Mouse (Mus musculus) liver, postnatal 0 days (tissue): ENCODE results near the gene Tbc1d23. TPM values are rescaled to one million over a fixed set of nuclear protein-coding genes. Genes with fewer than 3 reads are reported as not detected.
A peak's percentile ranks its signal among the peaks of the same experiment; 100 is the strongest.

Experiments used
- ATAC-seq: fragments of 200-750 bp; cut with Nextera tagmentation; 2 replicates; pipeline ENCODE4 v1.8.0; 2017; ENCODE audit warnings: mild to moderate bottlenecking, moderate library complexity
- DNase-seq: peaks from one replicate; pipeline ENCODE4 v3.0.0-alpha.2; 2016
- H3K27ac ChIP-seq: fragments of 300-500 bp; sonication (generic); 2 replicates; pipeline ENCODE4 v1.5.1; 2014; ENCODE audit warnings: antibody characterized with exemption, moderate library complexity, mild to moderate bottlenecking, low read depth
- H3K27me3 ChIP-seq: fragments of 300-500 bp; sonication (generic); 2 replicates; pipeline ENCODE4 v1.6.1; 2014; ENCODE audit warnings: low read length, control low read depth, mixed read lengths; ENCODE audit not compliant: insufficient read depth
- H3K36me3 ChIP-seq: fragments of 300-500 bp; sonication (generic); replicated peaks from 2 replicates; pipeline ENCODE4 v1.6.1; 2014; ENCODE audit warnings: mild to moderate bottlenecking, control low read depth, low read length, moderate library complexity, mixed read lengths; ENCODE audit not compliant: insufficient read depth
- H3K4me1 ChIP-seq: fragments of 300-500 bp; sonication (generic); 2 replicates; pipeline ENCODE4 v1.6.1; 2014; ENCODE audit warnings: antibody characterized with exemption, mild to moderate bottlenecking, control low read depth; ENCODE audit not compliant: insufficient read depth
- H3K4me2 ChIP-seq: fragments of 300-500 bp; sonication (generic); 2 replicates; pipeline ENCODE4 v1.6.1; 2014; ENCODE audit warnings: low read depth, mild to moderate bottlenecking, low read length, moderate library complexity, mixed read lengths
- H3K4me3 ChIP-seq: fragments of 300-500 bp; sonication (generic); 2 replicates; pipeline ENCODE4 v1.5.1; 2014; ENCODE audit warnings: low read depth, low read length
- H3K9ac ChIP-seq: fragments of 300-500 bp; sonication (generic); replicated peaks from 2 replicates; pipeline ENCODE4 v1.6.1; 2014; ENCODE audit warnings: mild to moderate bottlenecking, moderate library complexity
- H3K9me3 ChIP-seq: fragments of 300-500 bp; sonication (generic); 2 replicates; pipeline ENCODE4 v1.6.1; 2016; ENCODE audit warnings: mild to moderate bottlenecking, control low read depth, low read length, mixed read lengths
- CTCF ChIP-seq: sonication (generic); IDR thresholded peaks from 2 replicates; pipeline ENCODE4 v1.5.1; 2016; ENCODE audit warnings: antibody characterized with exemption, low read depth
- EP300 ChIP-seq: IDR thresholded peaks from 2 replicates; pipeline ENCODE4 v1.6.1; 2016; ENCODE audit warnings: antibody characterized with exemption, low read depth, mild to moderate bottlenecking
- WGBS: fragments of 180-500 bp; shearing (Covaris S2); extraction: QIAGEN DNeasy Blood & Tissue Kit; methylation state at CpG from one replicate; pipeline ENCODE4 v1.1.7; 2014; ENCODE audit not compliant: insufficient replicate concordance; 5-methylcytosine and 5-hydroxymethylcytosine counted together
- polyA plus RNA-seq: library from polyadenylated mRNA; unstranded; fragments of >200 nt; fragmentation: Nextera tagmentation; extraction: Ambion mirVana; gene quantifications from 2 replicates; pipeline ENCODE4 v1.2.1, GENCODE M21; 2015

Gene Tbc1d23
- polyA plus RNA-seq, 1 experiment from 2014 or later: 6.4 TPM

GRCm38 (mm10) chr16:57132326-57132725 lies 99.0 kb downstream of the Tbc1d23 start:
- H3K4me3 ChIP-seq: no peak overlapping the region
- TF ChIP-seq EP300: no peak
- TF ChIP-seq CTCF: no peak
- no peaks in the 10 kb centered on the region for H3K9me3 ChIP-seq
- H3K27ac ChIP-seq: no peak overlapping the region
- H3K27me3 ChIP-seq: no peaks in the 10 kb centered on the region
- no peak overlapping the region for H3K9ac ChIP-seq
- no peak overlapping the region for H3K4me2 ChIP-seq
- H3K36me3 ChIP-seq: peaks cover 22% of the 10 kb centered on the region
- WGBS: 36% methylated on average over 1 of the region's 1 CpGs
- H3K4me1 ChIP-seq: peaks cover 18% of the 10 kb centered on the region
- ATAC-seq (peak; percentile 25; the same call in 1 of the 2 replicates), DNase-seq (no peak)

GRCm38 (mm10) chr16:57131544-57131943 lies 99.8 kb downstream of the Tbc1d23 start:
- no peak overlapping the region for H3K4me3 ChIP-seq
- no peak overlapping the region for H3K4me2 ChIP-seq
- DNase-seq (no peak), ATAC-seq (no peak)
- WGBS: 78% methylated on average over 4 of the region's 4 CpGs
- H3K27me3 ChIP-seq: no peaks in the 10 kb centered on the region
- TF ChIP-seq CTCF (no peak), EP300 (no peak)
- no peaks in the 10 kb centered on the region for H3K9me3 ChIP-seq
- H3K9ac ChIP-seq: no peak overlapping the region
- H3K27ac ChIP-seq: peak overlapping the region; percentile 56; the same call in 1 of the 2 replicates
- H3K36me3 ChIP-seq: peaks cover 15% of the 10 kb centered on the region
- H3K4me1 ChIP-seq: peaks cover 18% of the 10 kb centered on the region

GRCm38 (mm10) chr16:57130752-57131400 lies 100.4 kb downstream of the Tbc1d23 start:
- Histone ChIP-seq H3K27ac (peak overlapping the region; percentile 56), H3K9me3 (no peaks in the 10 kb centered on the region), H3K4me1 (peaks cover 18% of the 10 kb centered on the region), H3K27me3 (no peaks in the 10 kb centered on the region), H3K9ac (no peak overlapping the region), H3K4me3 (no peak overlapping the region), H3K36me3 (peaks cover 8% of the 10 kb centered on the region; the same call in 1 of the 2 replicates), H3K4me2 (no peak overlapping the region)
- ATAC-seq (no peak), DNase-seq (no peak)
- TF ChIP-seq EP300 (no peak), CTCF (no peak)
- 64% methylated on average over 3 of the region's 3 CpGs for whole genome bisulfite sequencing

GRCm38 (mm10) chr16:57127825-57128224 lies 103.5 kb downstream of the Tbc1d23 start:
- H3K27me3 ChIP-seq: no peaks in the 10 kb centered on the region
- no peak overlapping the region for H3K4me3 ChIP-seq
- 58% methylated on average over 2 of the region's 2 CpGs for WGBS
- H3K36me3 ChIP-seq: no peaks in the 10 kb centered on the region; the same call in 1 of the 2 replicates
- peak; percentile 65 for ATAC-seq
- H3K4me1 ChIP-seq: peaks cover 32% of the 10 kb centered on the region
- H3K9me3 ChIP-seq: no peaks in the 10 kb centered on the region
- no peak for DNase-seq
- H3K9ac ChIP-seq: no peak overlapping the region
- TF ChIP-seq CTCF: no peak
- no peak for TF ChIP-seq EP300
- H3K27ac ChIP-seq: peak overlapping the region; percentile 52
- H3K4me2 ChIP-seq: peak overlapping the region; percentile 39; the same call in 1 of the 2 replicates

- Histone ChIP-seq H3K36me3 (no peaks in the 10 kb centered on the region; the same call in 1 of the 2 replicates), H3K4me2 (peak overlapping the region; percentile 19; the same call in 1 of the 2 replicates), H3K9ac (no peak overlapping the region; the same call in 1 of the 2 replicates), H3K4me3 (no peak overlapping the region), H3K4me1 (peaks cover 31% of the 10 kb centered on the region), H3K27me3 (no peaks in the 10 kb centered on the region), H3K27ac (peak overlapping the region; percentile 59; the same call in 1 of the 2 replicates), H3K9me3 (no peaks in the 10 kb centered on the region)
- ATAC-seq (no peak), DNase-seq (no peak)
- WGBS: 56% methylated on average over 4 of the region's 4 CpGs
- no peak for TF ChIP-seq CTCF
- TF ChIP-seq EP300: no peak
These were observed 105.0 kb downstream of the Tbc1d23 start for GRCm38 (mm10) chr16:57126268-57126667.

GRCm38 (mm10) chr16:57122682-57123445 lies 108.4 kb downstream of the Tbc1d23 start:
- H3K9ac ChIP-seq: peak overlapping the region; percentile 100
- no peak for TF ChIP-seq EP300
- TF ChIP-seq CTCF: no peak

More at GRCm38 (mm10) chr16:57122682-57123445, 108.4 kb downstream of the Tbc1d23 start:
- Histone ChIP-seq H3K36me3 (no peaks in the 10 kb centered on the region; the same call in 1 of the 2 replicates), H3K27me3 (no peaks in the 10 kb centered on the region), H3K4me2 (peak overlapping the region; percentile 90), H3K4me3 (peak overlapping the region; percentile 100), H3K27ac (peak overlapping the region; percentile 99), H3K9me3 (no peaks in the 10 kb centered on the region), H3K4me1 (peaks cover 26% of the 10 kb centered on the region)
- DNase-seq (no peak), ATAC-seq (no peak)
- WGBS: 16% methylated on average over 6 of the region's 6 CpGs
